Mouse (Mus musculus) neural tube, embryonic 13.5 days (tissue): ENCODE measurements around the gene Itpr2. TPM values are rescaled to one million over a fixed set of nuclear protein-coding genes. Genes with fewer than 3 reads are reported as not detected.

Experiments used
- ATAC-seq: fragments of 200-750 bp; cut with Nextera tagmentation; 2 replicates; pipeline ENCODE4 v1.8.0; 2017; ENCODE audit warnings: low read depth, mild to moderate bottlenecking, moderate TSS enrichment, moderate library complexity
- H3K27ac ChIP-seq: fragments of 300-500 bp; sonication (generic); replicated peaks from 2 replicates; pipeline ENCODE4 v1.5.1; 2015; ENCODE audit warnings: moderate library complexity, mild to moderate bottlenecking, inconsistent platforms
- H3K27me3 ChIP-seq: fragments of 300-500 bp; sonication (generic); 2 replicates; pipeline ENCODE4 v1.6.1; 2015; ENCODE audit warnings: mild to moderate bottlenecking, inconsistent platforms
- H3K36me3 ChIP-seq: fragments of 300-500 bp; sonication (generic); 2 replicates; pipeline ENCODE4 v1.6.1; 2015; ENCODE audit warnings: mild to moderate bottlenecking, inconsistent platforms
- H3K4me1 ChIP-seq: fragments of 300-500 bp; sonication (generic); replicated peaks from 2 replicates; pipeline ENCODE4 v1.6.1; 2015; ENCODE audit warnings: inconsistent platforms
- H3K4me2 ChIP-seq: fragments of 300-500 bp; sonication (generic); 2 replicates; pipeline ENCODE4 v1.6.1; 2015; ENCODE audit warnings: inconsistent platforms, mild to moderate bottlenecking, moderate library complexity
- H3K4me3 ChIP-seq: fragments of 300-500 bp; sonication (generic); 2 replicates; pipeline ENCODE4 v1.5.1; 2015; ENCODE audit warnings: mild to moderate bottlenecking, inconsistent platforms
- H3K9ac ChIP-seq: fragments of 300-500 bp; sonication (generic); 2 replicates; pipeline ENCODE4 v1.6.1; 2015; ENCODE audit warnings: moderate library complexity, mild to moderate bottlenecking, inconsistent platforms
- H3K9me3 ChIP-seq: fragments of 300-500 bp; sonication (generic); 2 replicates; pipeline ENCODE4 v1.6.1; 2016; ENCODE audit warnings: inconsistent platforms
- WGBS: fragments of 180-500 bp; shearing (Covaris S2); methylation state at CpG from one replicate; pipeline ENCODE4 v1.1.7; 2015; 5-methylcytosine and 5-hydroxymethylcytosine counted together
- polyA plus RNA-seq: library from polyadenylated mRNA; unstranded; fragments of >200 nt; fragmentation: Nextera tagmentation; extraction: Ambion mirVana; gene quantifications from 2 replicates; pipeline ENCODE4 v1.2.1, GENCODE M21; 2015

Gene Itpr2
- polyA plus RNA-seq, 1 experiment from 2014 or later = 5.5 TPM

GRCm38 (mm10) chr6:146082476-146082875 lies 419.5 kb downstream of the Itpr2 start:
- ATAC-seq = no peak
- Histone ChIP-seq H3K27ac (no peak overlapping the region), H3K36me3 (no peaks in the 10 kb centered on the region), H3K27me3 (no peaks in the 10 kb centered on the region), H3K9me3 (no peaks in the 10 kb centered on the region), H3K4me3 (no peak overlapping the region), H3K9ac (no peak overlapping the region), H3K4me2 (no peak overlapping the region), H3K4me1 (peaks cover 19% of the 10 kb centered on the region)
- 92% methylated on average over 9 of the region's 9 CpGs for WGBS

DNA sequence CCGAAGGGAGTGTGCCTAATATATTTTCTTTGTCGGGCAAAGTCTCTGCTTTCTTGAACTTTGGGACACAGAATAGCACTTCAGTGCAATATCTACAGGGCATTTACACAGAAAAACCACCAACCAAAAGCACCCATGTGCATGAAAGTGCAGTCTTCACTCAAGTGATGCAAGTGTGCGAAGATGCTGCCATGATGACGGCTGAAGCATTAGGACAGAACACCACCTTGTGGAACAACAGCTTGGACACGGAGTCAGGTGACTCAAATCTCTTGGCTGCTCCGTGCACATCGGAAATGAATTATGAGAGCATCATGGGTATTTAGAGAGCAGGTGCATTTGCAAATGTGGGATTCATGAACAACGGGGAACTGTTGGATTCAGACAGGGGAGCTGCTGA lies 420.4 kb downstream of the Itpr2 start:
- Histone ChIP-seq H3K9ac (no peak overlapping the region), H3K4me2 (no peak overlapping the region), H3K27me3 (no peaks in the 10 kb centered on the region), H3K36me3 (no peaks in the 10 kb centered on the region), H3K27ac (no peak overlapping the region), H3K9me3 (no peaks in the 10 kb centered on the region), H3K4me3 (no peak overlapping the region), H3K4me1 (peaks cover 19% of the 10 kb centered on the region)
- 91% methylated on average over 8 of the region's 8 CpGs for WGBS
- ATAC-seq = no peak

DNA sequence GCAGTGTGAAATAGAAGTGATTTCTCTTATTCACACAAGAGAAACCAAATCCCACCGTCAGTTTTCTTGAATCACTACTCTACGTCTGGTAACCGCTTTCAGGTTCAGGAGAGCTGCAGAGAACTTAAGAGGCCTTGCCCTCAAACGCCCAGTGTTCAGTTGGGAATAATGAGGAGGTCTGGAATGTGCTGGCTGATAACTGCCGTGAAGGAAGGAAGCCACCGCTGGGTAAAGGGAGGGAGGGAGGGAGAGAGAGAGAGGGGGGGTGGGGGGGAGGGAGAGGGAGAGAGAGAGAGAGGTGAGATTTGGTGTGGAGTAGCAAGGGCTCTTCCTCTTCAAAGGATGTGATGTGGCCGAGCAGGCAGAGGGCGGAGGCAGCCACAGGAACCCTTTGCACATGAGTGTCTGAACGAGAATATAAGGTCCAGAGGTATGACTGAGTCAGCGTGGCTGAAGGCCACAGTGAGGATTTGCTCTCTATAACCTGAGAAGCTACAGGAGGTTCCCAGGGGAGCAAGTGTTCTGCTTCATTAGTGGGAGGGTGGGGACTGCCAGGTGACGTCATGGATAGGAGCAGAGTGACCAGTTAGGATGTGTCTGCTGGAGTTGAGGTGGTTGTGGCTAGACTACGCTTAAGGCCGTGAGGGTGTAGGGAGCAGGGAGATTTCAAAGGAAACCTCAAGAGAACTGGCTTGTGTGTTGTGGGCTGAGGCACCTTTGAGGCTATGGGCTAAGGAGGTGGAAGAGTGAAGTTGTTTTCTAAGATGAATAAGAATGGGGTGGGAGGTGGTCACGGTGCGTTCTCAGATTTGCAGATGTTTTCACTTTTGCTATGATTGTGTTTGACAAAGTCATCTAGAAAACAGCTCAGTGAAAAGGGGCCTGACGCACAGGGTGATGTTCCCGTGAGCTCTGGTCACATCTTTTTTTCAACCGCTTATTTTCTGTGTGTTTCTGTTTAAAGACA lies 421.2 kb downstream of the Itpr2 start:
- no peak for ATAC-seq
- Histone ChIP-seq H3K36me3 (no peaks in the 10 kb centered on the region), H3K9me3 (0 out of 2 replicates have a peak, but pooled peaks cover 5% of the 10 kb centered on the region), H3K9ac (no peak overlapping the region), H3K27me3 (no peaks in the 10 kb centered on the region), H3K4me3 (no peak overlapping the region), H3K27ac (no peak overlapping the region), H3K4me2 (no peak overlapping the region), H3K4me1 (peaks cover 19% of the 10 kb centered on the region)
- whole genome bisulfite sequencing = 67% methylated on average over 18 of the region's 18 CpGs

GRCm38 (mm10) chr6:146079734-146080443 lies 422.1 kb downstream of the Itpr2 start:
- H3K4me3 ChIP-seq = no peak overlapping the region
- H3K9ac ChIP-seq = no peak overlapping the region
- no peaks in the 10 kb centered on the region for H3K36me3 ChIP-seq
- peaks cover 19% of the 10 kb centered on the region for H3K4me1 ChIP-seq
- no peaks in the 10 kb centered on the region for H3K27me3 ChIP-seq
- ATAC-seq = no peak; the same call in 1 of the 2 replicates
- H3K9me3 ChIP-seq = 0 out of 2 replicates have a peak, but pooled peaks cover 8% of the 10 kb centered on the region
- H3K27ac ChIP-seq = no peak overlapping the region
- WGBS = 30% methylated on average over 3 of the region's 3 CpGs
- H3K4me2 ChIP-seq = no peak overlapping the region

DNA sequence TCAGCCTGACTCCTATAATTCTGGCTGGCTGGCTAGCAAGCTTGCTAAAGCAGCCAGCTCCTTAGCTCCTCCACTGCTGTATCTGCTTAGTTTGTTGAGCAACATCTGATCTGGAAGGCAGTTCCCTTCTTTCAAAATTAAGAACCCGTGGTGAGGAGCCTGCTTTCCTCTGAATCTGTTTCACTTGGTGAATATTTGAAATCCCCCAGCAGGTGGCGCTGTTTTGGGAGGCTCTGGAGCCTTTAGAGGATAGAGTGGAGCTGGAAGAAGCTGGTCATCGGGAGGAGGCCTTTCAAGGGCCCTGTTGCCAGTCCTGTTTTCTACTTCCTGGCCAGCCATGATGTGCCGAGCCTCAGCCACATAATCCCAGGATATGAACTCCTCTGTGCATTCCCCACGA lies 422.8 kb downstream of the Itpr2 start:
- Histone ChIP-seq H3K27ac (no peak overlapping the region), H3K4me2 (no peak overlapping the region), H3K9me3 (0 out of 2 replicates have a peak, but pooled peaks cover 8% of the 10 kb centered on the region), H3K36me3 (no peaks in the 10 kb centered on the region), H3K9ac (no peak overlapping the region), H3K4me3 (no peak overlapping the region), H3K27me3 (no peaks in the 10 kb centered on the region), H3K4me1 (peaks cover 19% of the 10 kb centered on the region)
- ATAC-seq = no peak
- 48% methylated on average over 5 of the region's 5 CpGs for WGBS

GRCm38 (mm10) chr6:146078136-146078535 lies 423.9 kb downstream of the Itpr2 start:
- Histone ChIP-seq H3K4me3 (no peak overlapping the region), H3K27ac (no peak overlapping the region), H3K9ac (no peak overlapping the region), H3K4me2 (no peak overlapping the region), H3K27me3 (no peaks in the 10 kb centered on the region), H3K9me3 (0 out of 2 replicates have a peak, but pooled peaks cover 8% of the 10 kb centered on the region), H3K4me1 (peaks cover 17% of the 10 kb centered on the region), H3K36me3 (no peaks in the 10 kb centered on the region)
- ATAC-seq = no peak
- 78% methylated on average over 15 of the region's 15 CpGs for WGBS

GRCm38 (mm10) chr6:146077124-146077889 lies 424.7 kb downstream of the Itpr2 start:
- peaks cover 15% of the 10 kb centered on the region for H3K4me1 ChIP-seq
- 0 out of 2 replicates have a peak, but pooled peaks cover 8% of the 10 kb centered on the region for H3K9me3 ChIP-seq
- no peak overlapping the region for H3K27ac ChIP-seq
- no peak for ATAC-seq
- H3K4me3 ChIP-seq = no peak overlapping the region
- no peak overlapping the region for H3K4me2 ChIP-seq
- no peaks in the 10 kb centered on the region for H3K36me3 ChIP-seq
- no peak overlapping the region for H3K9ac ChIP-seq
- 85% methylated on average over 11 of the region's 11 CpGs for WGBS
- H3K27me3 ChIP-seq = no peaks in the 10 kb centered on the region

DNA sequence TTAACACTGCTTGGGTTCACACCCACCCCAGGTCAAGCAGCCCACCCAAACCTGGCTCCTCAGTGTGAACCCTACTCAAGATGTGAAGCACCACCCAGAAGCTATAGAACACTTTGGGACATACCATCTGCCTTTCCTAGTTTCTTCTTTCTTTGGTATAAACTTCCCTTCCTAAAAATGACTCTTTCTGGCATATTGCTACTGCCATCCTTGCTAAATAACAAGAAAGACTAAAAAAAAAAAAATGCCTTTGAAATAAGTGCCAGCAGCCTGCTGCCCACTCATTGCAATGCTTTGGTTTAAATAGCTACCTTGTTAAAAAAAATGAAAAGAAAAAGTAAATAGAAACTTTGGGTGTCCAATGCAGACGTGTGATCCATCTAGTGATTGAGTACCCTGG lies 429.2 kb downstream of the Itpr2 start:
- Histone ChIP-seq H3K27me3 (no peaks in the 10 kb centered on the region), H3K9ac (no peak overlapping the region), H3K9me3 (0 out of 2 replicates have a peak, but pooled peaks cover 8% of the 10 kb centered on the region), H3K4me3 (no peak overlapping the region), H3K27ac (no peak overlapping the region), H3K4me2 (no peak overlapping the region), H3K36me3 (no peaks in the 10 kb centered on the region), H3K4me1 (0 out of 2 replicates have a peak, but pooled peaks cover 2% of the 10 kb centered on the region)
- ATAC-seq = no peak
- 80% methylated on average over 1 of the region's 1 CpGs for WGBS

- Histone ChIP-seq H3K36me3 (no peaks in the 10 kb centered on the region), H3K4me3 (no peak overlapping the region), H3K4me1 (no peaks in the 10 kb centered on the region), H3K4me2 (no peak overlapping the region), H3K9ac (no peak overlapping the region), H3K27ac (no peak overlapping the region), H3K9me3 (0 out of 2 replicates have a peak, but pooled peaks cover 8% of the 10 kb centered on the region), H3K27me3 (no peaks in the 10 kb centered on the region)
- 83% methylated on average over 1 of the region's 1 CpGs for WGBS
- ATAC-seq = no peak
Observed at GRCm38 (mm10) chr6:146071883-146072282, 430.1 kb downstream of the Itpr2 start.
